ENCODE assay signal across 8 mouse cellular contexts in the genomic region with DNA sequence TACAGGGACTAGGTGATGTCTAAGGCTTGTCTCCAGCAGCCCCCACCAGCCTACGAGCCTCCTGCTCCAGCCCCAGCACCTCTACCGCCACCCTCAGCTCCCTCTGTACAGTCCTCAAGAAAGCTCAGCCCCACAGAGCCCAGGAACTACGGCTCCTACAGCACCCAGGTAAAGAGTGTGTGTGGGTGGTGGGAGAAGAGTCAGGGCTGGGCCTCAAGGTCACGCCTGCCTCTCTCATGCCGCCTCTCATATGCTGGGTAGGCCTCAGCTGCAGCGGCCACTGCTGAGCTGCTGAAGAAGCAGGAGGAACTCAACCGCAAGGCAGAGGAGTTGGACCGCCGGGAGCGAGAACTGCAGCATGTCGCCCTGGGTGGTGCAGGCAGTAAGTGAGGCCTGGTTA. TPM values are rescaled to one million over a fixed set of nuclear protein-coding genes. Genes with fewer than 3 reads are reported as not detected.
A peak's percentile ranks its signal among the peaks of the same experiment; 100 is the strongest.
DNase-seq lines count a peak whose midpoint lies in the region; ATAC-seq lines count a peak whose summit lies in the region.

No protein-coding gene starts in this region.

- no peaks in the 10 kb centered on the region for H3K27me3 ChIP-seq in kidney, embryonic 15.5 days
- no peaks in the 10 kb centered on the region for H3K27me3 ChIP-seq in embryonic facial prominence, embryonic 13.5 days
- no peaks in the 10 kb centered on the region for H3K27me3 ChIP-seq in limb, embryonic 15.5 days

- DNase-seq in cerebellum, adult 11-12 months = peak; percentile 22
- no peak for DNase-seq in cerebellum, postnatal 14 days
- DNase-seq in kidney, adult 9 months = no peak
- no peak for DNase-seq in yolk sac, embryonic 10.5 days (ENCODE audit: low spot score)

- H3K9ac ChIP-seq in kidney, embryonic 15.5 days = no peak overlapping the region
- peak overlapping the region; percentile 91 for H3K9ac ChIP-seq in embryonic facial prominence, embryonic 13.5 days
- H3K9ac ChIP-seq in limb, embryonic 15.5 days = peak overlapping the region; percentile 17; the same call in 1 of the 2 replicates

- no peak overlapping the region for H3K4me3 ChIP-seq in kidney, embryonic 15.5 days (replicated peaks)
- H3K4me3 ChIP-seq in embryonic facial prominence, embryonic 13.5 days = no peak overlapping the region
- H3K4me3 ChIP-seq in limb, embryonic 15.5 days = no peak overlapping the region

- no peak for ATAC-seq in kidney, embryonic 15.5 days (replicated peaks; ENCODE audit: low FRiP score)
- no peak for ATAC-seq in embryonic facial prominence, embryonic 13.5 days (ENCODE audit: insufficient number of reproducible peaks, insufficient read depth, low FRiP score, low TSS enrichment, low read depth)
- ATAC-seq in limb, embryonic 15.5 days (ENCODE audit: insufficient number of reproducible peaks, low FRiP score, low TSS enrichment, low read depth) = no peak
- ATAC-seq in frontal cortex, adult (ENCODE audit: low TSS enrichment) = no peak

- no peak overlapping the region for H3K27ac ChIP-seq in kidney, embryonic 15.5 days
- no peak overlapping the region for H3K27ac ChIP-seq in embryonic facial prominence, embryonic 13.5 days
- no peak overlapping the region for H3K27ac ChIP-seq in limb, embryonic 15.5 days

- 92% methylated on average over 11 of the region's 11 CpGs for WGBS in kidney, embryonic 15.5 days
- WGBS in embryonic facial prominence, embryonic 13.5 days = 91% methylated on average over 11 of the region's 11 CpGs
- 91% methylated on average over 11 of the region's 11 CpGs for WGBS in limb, embryonic 15.5 days

- H3K4me1 ChIP-seq in kidney, embryonic 15.5 days = peaks cover 36% of the 10 kb centered on the region
- peaks cover 32% of the 10 kb centered on the region for H3K4me1 ChIP-seq in embryonic facial prominence, embryonic 13.5 days
- H3K4me1 ChIP-seq in limb, embryonic 15.5 days = peaks cover 28% of the 10 kb centered on the region

- peaks cover 63% of the 10 kb centered on the region for H3K36me3 ChIP-seq in kidney, embryonic 15.5 days
- H3K36me3 ChIP-seq in embryonic facial prominence, embryonic 13.5 days = peaks cover 65% of the 10 kb centered on the region
- peaks cover 59% of the 10 kb centered on the region for H3K36me3 ChIP-seq in limb, embryonic 15.5 days

- H3K4me2 ChIP-seq in kidney, embryonic 15.5 days = peak overlapping the region; percentile 88; the same call in 1 of the 2 replicates
- peak overlapping the region; percentile 83 for H3K4me2 ChIP-seq in embryonic facial prominence, embryonic 13.5 days
- 0 out of 2 replicates have a peak overlapping the region, but pooled peaks have one; percentile 81 for H3K4me2 ChIP-seq in limb, embryonic 15.5 days

- no peaks in the 10 kb centered on the region for H3K9me3 ChIP-seq in kidney, embryonic 15.5 days (replicated peaks)
- H3K9me3 ChIP-seq in embryonic facial prominence, embryonic 13.5 days = no peaks in the 10 kb centered on the region
- no peaks in the 10 kb centered on the region for H3K9me3 ChIP-seq in limb, embryonic 15.5 days

RNA-seq across cellular contexts. Expression of gene Scamp3, which starts 1.8 kb away (rescaled TPM):
- 122 and 133 TPM in 2 replicates for polyA plus RNA-seq in kidney, embryonic 15.5 days (2015; fragmentation: Nextera tagmentation; extraction: Ambion mirVana)
- polyA plus RNA-seq in embryonic facial prominence, embryonic 13.5 days (2015; fragmentation: Nextera tagmentation; extraction: Ambion mirVana) = 115 and 125 TPM in 2 replicates
- polyA plus RNA-seq in limb, embryonic 15.5 days (2015; fragmentation: Nextera tagmentation; extraction: Ambion mirVana) = 101 and 115 TPM in 2 replicates

RNA-seq across cellular contexts. Expression of gene Fam189b, which starts 3.9 kb away (rescaled TPM):
- 37.1 and 50.4 TPM in 2 replicates for polyA plus RNA-seq in kidney, embryonic 15.5 days (2015; fragmentation: Nextera tagmentation; extraction: Ambion mirVana)
- 31.5 and 32.6 TPM in 2 replicates for polyA plus RNA-seq in embryonic facial prominence, embryonic 13.5 days (2015; fragmentation: Nextera tagmentation; extraction: Ambion mirVana)
- polyA plus RNA-seq in limb, embryonic 15.5 days (2015; fragmentation: Nextera tagmentation; extraction: Ambion mirVana) = 31.4 and 34.0 TPM in 2 replicates

RNA-seq across cellular contexts. Expression of gene Clk2, which starts 14.5 kb away (rescaled TPM):
- polyA plus RNA-seq in kidney, embryonic 15.5 days (2015; fragmentation: Nextera tagmentation; extraction: Ambion mirVana) = 28.4 and 32.0 TPM in 2 replicates
- polyA plus RNA-seq in embryonic facial prominence, embryonic 13.5 days (2015; fragmentation: Nextera tagmentation; extraction: Ambion mirVana) = 39.9 and 41.8 TPM in 2 replicates
- polyA plus RNA-seq in limb, embryonic 15.5 days (2015; fragmentation: Nextera tagmentation; extraction: Ambion mirVana) = 23.9 and 25.0 TPM in 2 replicates

RNA-seq across cellular contexts. Expression of gene Hcn3, which starts 19.1 kb away (rescaled TPM):
- polyA plus RNA-seq in kidney, embryonic 15.5 days (2015; fragmentation: Nextera tagmentation; extraction: Ambion mirVana) = 1.6 and 3.1 TPM in 2 replicates
- polyA plus RNA-seq in embryonic facial prominence, embryonic 13.5 days (2015; fragmentation: Nextera tagmentation; extraction: Ambion mirVana) = 3.6 and 4.3 TPM in 2 replicates
- 1.9 and 2.2 TPM in 2 replicates for polyA plus RNA-seq in limb, embryonic 15.5 days (2015; fragmentation: Nextera tagmentation; extraction: Ambion mirVana)

RNA-seq across cellular contexts. Expression of gene Gba, which starts 23.7 kb away (rescaled TPM):
- polyA plus RNA-seq in kidney, embryonic 15.5 days (2015; fragmentation: Nextera tagmentation; extraction: Ambion mirVana) = 41.4 and 44.0 TPM in 2 replicates
- 34.7 TPM in 2 replicates for polyA plus RNA-seq in embryonic facial prominence, embryonic 13.5 days (2015; fragmentation: Nextera tagmentation; extraction: Ambion mirVana)
- 62.5 and 70.9 TPM in 2 replicates for polyA plus RNA-seq in limb, embryonic 15.5 days (2015; fragmentation: Nextera tagmentation; extraction: Ambion mirVana)
